Mouse (Mus musculus): Measurements from ENCODE around the gene Gm2897.
"Not testable (repeated sequence)": the region's sequence is repeated elsewhere in the genome, so short reads cannot be mapped to it uniquely, and the experiment has no call there.

Gene Gm2897

DNA sequence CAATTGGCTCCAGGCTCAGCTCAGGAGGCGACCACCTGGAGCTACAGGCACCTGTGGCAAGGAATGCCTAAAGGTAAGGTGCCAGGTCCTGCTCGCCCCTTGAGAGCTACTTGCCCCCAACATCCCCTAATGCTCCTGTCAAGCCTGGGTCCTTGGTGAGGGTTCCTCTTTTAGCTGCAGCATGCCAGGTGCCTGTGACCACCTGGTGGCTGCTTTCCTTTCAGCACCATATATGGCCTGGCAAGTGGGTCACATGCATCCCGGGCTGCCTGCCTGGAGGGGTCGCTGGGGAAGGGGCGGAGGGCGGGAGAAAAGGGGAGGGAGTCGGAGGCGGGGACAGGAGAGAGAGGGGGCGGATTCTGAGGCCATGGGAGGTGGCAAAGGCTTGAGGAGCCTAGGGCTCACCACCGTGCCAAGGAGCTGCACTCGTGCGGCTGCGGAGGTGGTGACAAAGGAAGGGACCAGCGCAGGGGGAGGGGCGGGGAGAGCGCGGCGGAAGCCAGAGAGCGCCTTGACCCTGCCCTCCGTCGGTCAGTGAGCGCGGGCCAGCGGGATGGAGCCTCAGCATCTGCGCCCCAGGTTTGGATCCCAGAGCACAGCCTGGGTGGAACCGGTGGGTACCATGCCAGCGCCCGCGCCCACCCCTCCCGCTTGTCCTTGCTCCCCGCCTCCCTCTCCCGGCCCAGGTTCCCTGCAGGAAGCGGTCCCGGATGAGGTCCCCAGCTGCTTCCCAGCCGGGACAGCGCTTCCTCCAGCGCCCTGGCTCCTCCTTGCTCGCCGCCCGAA, at the start of gene Gm2897:
Gene Gm2897 (plus strand): TSS at position 559 of the 786 bp plus-strand sequence.
- not testable (repeated sequence) for DNase-seq (ENCODE audit: low spot score)

GRCm38 (mm10) chr14:3029702-3030101, 19.4 kb upstream of the Gm2897 start, which contains the start of gene Gm2888:
Gene Gm2888 (plus strand): TSS chr14:3030002.
- DNase-seq (ENCODE audit: low spot score) = not testable (repeated sequence)

- DNase-seq (ENCODE audit: low spot score) = not testable (repeated sequence)
Measured at GRCm38 (mm10) chr14:3049513-3049800, 372 bp downstream of the Gm2897 start.

DNA sequence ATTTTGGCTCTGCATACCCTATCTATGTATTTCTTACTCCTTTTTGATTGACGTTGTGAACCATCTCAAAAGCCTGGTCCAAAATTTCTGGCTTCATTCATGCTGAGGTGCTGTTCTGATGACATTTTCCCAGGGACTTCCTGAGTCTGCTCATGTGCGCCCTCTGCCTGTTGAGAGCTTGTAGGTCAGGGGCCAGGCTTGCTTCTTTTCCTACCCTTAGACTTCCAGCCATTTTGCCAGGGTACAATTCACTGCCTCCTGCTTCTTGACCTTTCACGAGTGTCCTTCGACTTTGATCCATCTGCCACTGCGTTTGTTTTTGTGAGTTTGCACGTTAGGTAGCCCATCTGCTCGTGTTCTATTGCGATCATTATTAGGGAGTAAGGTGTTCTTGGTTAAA, 1.0 kb downstream of the Gm2897 start:
- DNase-seq (ENCODE audit: low spot score) = not testable (repeated sequence)

- peak; percentile 3 for DNase-seq (ENCODE audit: low spot score)
Measured at GRCm38 (mm10) chr14:3116051-3116450, 67.0 kb downstream of the Gm2897 start.

All from testis, postnatal 14 days (tissue).